Mouse (Mus musculus): ENCODE measurements at regions not wholly inside any gene's neighbourhood (a gene's known extent, or its start where the extent isn't known, plus 50 kb on each side); places are given as distances from the start of the nearest gene placed in this dataset.

DNA sequence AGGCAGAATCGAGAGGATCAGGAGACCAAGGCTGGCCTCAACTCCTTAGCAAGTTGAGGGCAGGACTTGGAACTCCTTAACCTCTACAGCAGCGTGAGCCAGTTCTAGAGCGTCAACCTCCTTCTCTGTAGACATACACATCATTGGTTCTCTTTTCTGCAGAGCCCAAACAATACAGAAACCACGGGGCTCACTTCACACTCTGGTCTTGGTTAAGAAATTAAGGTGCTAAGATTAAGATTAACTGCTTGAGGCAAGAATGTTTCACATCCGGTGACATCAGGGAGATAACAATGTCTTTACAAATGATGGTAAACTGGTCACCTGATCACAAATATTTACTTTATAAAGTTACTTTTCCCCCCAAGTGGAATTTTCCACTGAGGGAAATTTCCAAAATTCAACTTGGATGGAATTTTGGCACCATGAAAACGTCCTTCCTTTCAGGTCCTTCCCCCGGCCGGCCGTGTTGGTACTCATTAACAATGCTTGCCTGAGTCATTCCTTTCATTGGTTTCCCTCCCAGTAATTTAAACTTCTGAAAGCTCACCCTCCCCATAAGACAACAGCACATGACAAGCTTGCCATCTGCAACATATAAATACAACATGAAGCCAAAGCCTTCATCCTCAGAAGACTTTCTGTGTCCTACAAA, 77.3 kb upstream of the Kdm7a start:
- no peak for DNase-seq (ENCODE audit: low spot score)

DNA sequence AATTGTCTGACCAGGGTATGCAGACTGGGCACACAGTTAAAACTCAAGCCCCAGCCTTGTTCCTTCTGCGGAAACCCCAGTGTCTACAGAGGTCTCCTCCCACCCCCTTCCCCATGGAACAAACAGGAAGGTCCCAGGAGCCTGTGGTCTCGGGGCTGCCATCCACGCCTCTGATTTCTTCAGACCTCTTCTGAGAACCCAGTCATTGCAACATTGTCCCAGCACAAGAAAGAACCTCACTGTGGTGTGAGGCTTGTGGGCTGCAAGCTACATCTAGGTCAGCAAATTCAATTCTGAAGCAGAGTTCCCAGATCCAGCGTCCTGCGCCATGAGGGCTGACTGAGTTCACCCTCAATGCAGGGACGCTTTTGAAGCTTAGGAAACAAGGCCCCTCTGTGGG, 71.7 kb upstream of the Kdm7a start:
- DNase-seq (ENCODE audit: low spot score): no peak

DNA sequence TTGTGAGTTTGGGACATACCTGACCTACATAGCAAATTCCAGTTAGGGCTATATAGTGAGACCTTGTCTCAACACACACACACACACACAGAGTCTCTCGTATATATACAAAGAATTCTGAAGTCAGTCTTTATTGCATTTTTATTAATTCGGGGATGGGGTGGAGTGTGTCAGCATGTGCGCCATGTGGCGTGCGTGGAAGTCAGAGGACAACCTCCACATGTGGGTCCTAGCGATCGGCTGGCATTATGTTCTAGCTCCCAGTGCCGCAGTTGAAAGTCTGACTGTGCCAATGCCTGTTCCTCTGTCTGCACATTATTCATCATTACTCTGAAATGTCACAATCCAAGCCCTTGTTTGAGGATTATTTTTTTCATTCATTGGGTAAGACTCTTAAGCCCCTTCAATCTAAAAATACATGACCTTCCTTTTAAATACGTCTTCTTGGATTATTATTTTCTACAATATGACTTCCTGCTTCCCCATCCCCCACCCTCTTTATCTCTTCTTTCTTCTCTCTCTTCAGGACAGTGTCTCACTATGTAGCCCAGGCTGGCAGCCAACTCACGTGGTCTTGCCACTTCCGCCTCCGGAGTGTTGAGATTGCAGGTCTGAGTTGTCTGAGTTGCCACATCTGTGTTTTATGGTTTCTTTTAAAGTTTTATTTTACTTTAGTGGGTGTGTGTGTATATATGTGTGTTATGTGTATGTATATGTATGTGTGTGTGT, 68.3 kb upstream of the Kdm7a start:
- peak; percentile 49 for DNase-seq (ENCODE audit: low spot score)

DNA sequence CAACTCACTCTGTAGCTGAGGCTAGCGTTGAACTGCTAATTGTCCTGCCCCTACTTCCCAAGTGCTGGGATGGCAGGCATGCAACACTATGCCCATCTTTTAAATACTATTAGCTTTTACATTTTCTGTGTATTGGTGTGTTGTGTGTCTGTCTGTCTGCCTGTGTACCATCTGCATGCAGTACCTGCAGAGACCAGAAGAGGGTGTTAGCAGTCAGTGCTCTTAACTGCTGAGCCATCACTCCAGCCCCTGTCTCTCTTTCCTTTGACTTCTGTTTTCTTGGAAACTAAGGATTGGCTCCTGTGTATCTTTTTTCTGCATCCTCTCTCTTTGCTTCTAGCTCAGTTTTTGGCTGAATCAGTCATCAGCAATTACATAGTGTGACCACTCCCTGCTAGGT, 66.8 kb upstream of the Kdm7a start:
- no peak for DNase-seq (ENCODE audit: low spot score)

DNA sequence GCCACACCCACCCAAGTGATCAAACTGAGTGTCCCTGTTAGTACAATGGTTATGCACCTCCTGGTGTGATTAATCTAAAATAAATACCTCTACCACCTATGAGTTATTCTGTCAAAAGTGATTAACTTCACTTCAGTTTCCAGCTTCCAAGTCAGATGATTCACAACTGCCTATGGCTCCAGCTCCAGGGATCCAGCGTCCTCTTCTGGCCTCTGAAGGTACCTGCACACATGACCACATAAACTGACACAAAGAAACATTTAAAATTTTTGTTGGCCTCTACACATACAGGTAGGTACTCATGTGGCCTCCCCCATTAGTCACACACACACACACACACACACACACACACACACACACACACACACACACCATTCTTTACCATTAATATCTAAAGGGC, 63.9 kb upstream of the Kdm7a start:
- no peak for DNase-seq (ENCODE audit: low spot score)

DNA sequence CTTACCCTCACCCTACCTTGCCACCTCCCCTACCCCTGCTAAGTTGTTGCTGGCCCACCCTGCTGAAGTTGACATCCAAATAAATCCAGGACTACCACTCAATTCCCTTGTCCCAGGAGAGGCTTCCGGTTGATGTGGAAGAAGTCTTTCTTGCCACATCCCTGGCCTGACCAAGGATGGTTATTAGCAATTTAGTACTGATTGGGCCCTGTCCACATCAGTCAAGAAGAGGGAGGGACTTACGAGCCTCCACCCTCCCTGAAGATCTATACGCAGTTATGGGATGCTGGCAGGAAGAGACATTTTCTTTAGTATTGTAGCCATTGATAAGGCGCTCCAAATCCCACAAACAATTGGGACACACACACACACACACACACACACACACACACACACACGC, 63.1 kb upstream of the Kdm7a start:
- DNase-seq (ENCODE audit: low spot score): no peak

DNA sequence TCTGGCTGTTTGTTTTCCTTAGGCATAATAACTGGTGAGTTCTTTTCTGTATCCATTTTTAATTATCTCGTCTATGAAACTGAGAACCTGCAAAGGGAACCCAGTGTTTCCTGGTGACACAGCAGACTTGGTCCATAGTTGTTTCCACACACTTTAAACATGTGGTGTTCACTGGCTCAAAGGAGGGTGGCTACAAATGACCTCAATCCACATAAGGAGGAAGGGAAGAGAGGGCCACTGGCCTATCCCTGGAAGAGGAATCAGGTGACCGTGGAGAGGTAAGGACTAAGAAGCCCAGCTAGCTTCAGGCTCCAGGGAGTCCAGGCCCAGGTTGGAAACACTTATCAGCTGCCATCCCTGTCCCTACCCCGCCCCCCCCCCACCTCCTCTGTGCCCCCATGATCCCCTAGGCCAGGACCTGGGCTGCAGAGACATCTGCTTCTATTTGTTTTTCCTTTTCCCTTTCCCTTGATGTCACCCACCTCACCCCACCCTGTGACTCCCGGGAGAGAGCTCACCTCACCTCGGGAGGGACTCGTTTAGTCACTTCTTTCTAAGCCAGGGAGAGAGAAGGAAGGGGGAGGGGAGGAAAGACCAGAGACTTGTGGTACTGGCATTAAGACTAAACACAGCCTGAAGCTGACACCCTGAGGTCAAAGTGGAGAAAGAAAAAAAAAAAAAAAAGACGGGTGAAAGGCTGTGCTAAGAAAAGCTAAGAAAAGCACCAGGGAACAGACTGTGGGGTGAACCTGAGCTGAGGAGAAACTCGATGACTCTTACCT, 62.2 kb upstream of the Kdm7a start:
- no peak for DNase-seq (ENCODE audit: low spot score)

DNA sequence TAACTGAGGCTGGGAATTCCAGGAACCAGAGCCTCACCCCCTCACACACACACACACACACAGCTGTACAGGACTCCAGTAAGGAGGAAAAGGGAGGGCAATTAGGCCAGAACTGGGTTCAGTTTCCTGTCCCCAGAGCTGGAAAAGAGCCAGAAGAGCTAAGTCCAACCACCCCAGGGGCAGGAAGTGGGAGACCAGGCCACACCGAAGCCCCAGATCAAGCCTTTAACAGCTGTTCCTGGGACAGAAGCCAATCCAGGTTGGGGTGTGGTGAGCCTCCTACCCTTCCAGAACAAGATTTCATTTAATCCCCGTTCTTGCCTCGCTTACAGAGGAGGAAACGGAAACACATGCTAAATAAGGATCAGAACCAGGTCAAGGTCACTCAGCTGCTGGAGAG, 58.1 kb upstream of the Kdm7a start:
- no peak for DNase-seq (ENCODE audit: low spot score)

DNA sequence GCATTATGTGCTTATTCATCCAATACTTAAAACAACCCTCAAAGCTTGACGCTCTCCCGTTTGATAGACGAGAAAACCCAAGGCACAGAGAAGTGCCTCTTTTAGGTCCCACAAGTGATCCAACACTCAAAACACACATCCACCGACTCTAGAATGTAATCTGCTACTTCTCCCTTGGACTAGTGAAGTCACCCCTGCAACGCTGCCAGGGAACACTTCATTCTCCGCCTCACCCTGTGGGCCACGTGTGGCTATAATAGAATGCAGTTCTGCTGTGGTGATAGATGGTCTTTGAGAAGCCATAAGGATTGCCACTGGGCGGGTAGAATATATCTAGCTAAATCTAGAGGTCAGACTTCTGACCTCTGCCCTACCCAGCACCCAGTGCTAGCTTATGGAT, 57.0 kb upstream of the Kdm7a start:
- DNase-seq (ENCODE audit: low spot score): no peak

DNA sequence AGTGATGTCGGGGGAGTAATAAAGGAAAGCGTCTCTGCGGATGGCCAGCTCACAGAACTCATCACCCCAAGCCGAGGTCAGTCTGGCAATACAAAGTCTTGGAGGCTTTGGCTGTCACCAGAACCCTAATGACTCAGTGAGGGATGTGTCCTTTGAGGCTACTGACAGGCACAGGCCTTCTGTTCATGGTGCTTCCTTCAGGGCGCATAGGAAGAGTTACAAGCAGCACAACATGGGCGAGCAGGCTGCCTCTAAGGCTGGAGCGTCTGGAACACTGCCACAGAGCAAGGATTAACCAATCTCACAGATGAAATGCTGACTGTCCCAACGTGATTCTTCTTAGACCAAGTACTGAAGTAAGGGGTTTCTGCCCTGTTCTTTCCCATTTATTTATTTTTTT, 55.4 kb upstream of the Kdm7a start:
- no peak for DNase-seq (ENCODE audit: low spot score)

DNA sequence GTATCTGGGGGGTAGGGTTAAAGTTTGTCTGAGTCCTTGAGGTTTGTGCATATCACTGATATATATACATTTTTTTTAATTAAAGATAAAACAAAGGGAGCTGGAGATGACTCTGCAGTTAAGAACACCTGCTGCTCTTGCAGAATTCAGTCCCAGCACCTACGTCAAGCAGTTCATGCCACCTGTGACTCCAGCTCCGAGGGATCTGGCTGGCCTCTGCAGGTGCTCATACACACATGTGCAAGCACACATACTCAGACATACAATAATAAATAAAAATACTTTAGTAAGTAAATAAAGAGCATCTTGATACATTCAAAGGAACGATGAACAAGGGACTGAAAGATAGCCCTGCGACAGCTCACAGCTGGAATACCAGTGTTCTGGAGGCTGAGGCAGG, 53.9 kb upstream of the Kdm7a start:
- no peak for DNase-seq (ENCODE audit: low spot score)

DNA sequence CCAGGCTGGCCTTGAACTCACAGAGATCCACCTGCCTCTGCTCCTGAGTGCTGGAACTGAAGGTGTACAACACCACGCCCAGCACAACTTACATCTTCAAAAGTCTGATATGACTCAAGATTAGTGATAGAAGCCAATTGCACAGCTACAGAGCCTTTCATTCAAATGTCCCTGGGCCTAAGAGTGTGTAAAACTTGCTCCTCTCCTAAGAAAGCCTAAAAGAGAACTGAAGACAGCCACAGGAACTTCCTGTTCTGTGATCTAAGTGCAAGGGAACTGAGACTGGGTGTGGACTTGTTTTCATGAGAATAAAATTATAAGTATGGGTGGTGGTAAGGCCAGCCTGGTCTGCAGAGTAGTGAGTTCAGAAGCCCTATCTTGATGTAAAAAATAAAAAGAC, 52.5 kb upstream of the Kdm7a start:
- no peak for DNase-seq (ENCODE audit: low spot score)

DNA sequence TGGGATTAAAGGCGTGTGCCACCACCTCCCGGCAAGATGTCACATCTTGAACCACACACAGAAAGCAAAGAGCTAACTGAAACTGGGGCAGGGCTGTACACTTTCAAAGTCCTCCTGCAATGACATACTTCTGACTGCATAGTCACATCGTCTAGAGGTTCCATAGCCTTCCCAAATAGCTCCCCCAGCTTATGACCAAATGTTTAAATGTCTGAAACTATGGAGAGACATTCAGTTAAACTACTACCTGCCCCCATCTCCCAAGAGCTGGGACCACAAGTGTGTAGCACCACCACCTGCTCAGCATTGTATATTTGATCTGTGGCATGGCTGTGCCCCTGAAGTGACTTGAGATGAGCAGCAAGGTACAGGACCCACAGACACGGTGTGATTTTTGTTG, 52.1 kb upstream of the Kdm7a start:
- no peak for DNase-seq (ENCODE audit: low spot score)

DNA sequence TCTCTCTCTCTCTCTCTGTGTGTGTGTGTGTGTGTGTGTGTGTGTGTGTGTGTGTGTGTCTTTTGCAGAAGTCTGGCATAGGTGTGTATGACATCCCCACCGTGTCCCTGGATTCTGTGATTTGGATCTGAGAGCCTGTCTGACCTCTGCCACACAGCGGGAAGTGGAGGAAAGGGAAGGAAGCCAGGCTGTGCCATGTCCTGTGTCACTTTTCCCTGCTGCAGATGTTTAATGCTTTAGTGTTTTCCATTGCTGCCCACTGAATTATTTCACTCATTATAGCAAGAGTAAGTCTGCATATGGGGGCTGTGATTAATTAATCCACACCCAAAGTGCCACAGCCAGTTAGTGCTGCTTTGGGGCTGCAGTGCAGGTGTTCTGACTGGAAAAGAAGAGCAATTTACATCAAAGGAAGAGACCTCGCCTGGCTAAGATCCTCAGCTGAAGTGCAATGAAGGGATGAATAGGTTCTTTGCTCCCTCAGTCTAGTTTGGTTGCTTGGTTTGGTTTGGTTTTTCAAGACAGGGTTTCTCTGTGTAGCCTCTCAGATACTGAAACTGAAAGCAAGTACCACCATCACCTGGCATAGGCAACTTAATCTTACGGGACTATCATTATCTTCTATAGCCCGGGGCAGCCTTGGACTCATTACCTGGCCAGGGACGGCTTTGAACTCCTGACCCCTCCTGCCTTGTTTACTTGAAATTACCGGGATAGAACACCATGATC, 51.2 kb upstream of the Kdm7a start:
- no peak for DNase-seq (ENCODE audit: low spot score)

DNA sequence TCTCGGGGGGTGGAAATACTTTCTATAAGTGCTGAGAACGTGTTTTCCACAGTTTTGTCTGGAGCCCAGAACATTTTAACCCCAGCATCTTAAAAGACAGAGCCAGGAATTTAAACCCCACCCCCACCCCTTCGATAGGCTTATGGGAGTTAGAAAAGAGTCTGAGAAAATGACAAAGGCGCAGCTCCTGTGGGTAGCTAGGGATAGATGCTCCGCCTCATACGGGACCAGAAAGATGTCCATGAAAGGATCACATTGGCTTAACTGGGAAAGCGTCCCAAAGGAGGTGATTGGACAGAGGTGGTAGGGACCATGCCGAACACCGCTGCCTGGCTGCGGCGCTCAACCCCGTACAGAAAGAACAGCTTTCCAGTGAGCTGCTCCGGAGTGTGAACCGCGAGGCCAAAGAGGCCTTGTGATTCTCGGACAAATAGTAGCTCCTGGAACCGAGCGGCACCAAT, 50.6 kb upstream of the Kdm7a start:
- no peak for DNase-seq (ENCODE audit: low spot score)

DNA sequence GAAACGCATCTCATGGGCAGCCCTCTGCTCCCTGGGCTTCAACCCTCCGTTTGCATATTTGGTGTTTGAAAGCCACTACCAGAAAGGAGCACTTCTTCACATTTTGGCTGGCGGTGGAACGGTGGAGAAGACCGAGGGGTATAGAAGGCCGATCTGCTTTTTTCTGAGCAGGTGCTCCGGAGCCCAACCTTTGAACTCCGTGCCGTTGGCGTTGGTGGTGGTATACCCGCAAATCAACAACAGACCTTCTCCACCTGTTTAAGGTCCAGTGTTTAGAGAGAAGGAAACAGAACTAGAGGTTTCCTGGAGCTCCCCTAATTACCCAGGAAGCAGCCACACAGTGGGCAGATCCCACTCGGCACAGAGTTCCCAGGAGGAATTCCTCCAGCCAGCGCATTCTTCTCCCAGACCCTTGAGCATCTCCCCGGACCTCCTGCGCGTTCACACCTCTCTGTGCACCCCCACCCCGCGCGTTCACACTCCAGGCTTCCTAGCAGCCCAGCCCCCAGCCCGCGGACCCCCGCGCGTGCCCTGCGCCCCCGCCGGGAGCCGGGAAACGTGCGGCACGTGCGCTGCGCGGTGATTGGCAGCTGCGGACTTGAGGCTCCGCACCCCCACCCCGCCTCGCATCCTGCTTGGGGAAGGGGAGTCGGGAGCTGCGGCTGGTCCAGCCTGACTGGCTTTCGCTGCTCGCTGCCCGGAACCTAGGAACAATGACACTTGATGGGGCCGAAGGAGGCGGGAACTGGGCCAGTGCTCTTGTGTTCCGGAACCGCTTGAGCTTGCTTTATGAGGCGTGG, 49.9 kb upstream of the Kdm7a start:
- peak; percentile 74 for DNase-seq (ENCODE audit: low spot score)
